Mouse (Mus musculus) midbrain, embryonic 11.5 days (tissue): ENCODE measurements around the gene H2-T3. TPM values are rescaled to one million over a fixed set of nuclear protein-coding genes. Genes with fewer than 3 reads are reported as not detected.
"Not testable (repeated sequence)": the region's sequence is repeated elsewhere in the genome, so short reads cannot be mapped to it uniquely, and the experiment has no call there.

Experiments used
- ATAC-seq: fragments of 200-750 bp; cut with Nextera tagmentation; 2 replicates; pipeline ENCODE4 v1.8.0; 2017; ENCODE audit warnings: moderate TSS enrichment, moderate library complexity; ENCODE audit not compliant: low FRiP score
- DNase-seq: peaks from one replicate; pipeline ENCODE4 v3.0.0; 2015; ENCODE audit warnings: low spot score; ENCODE audit errors: missing footprints
- H3K27ac ChIP-seq: fragments of 300-500 bp; sonication (generic); 2 replicates; pipeline ENCODE4 v1.5.1; 2014; ENCODE audit warnings: low read depth, low read length
- H3K27me3 ChIP-seq: fragments of 300-500 bp; sonication (generic); 2 replicates; pipeline ENCODE4 v1.6.1; 2014; ENCODE audit warnings: mild to moderate bottlenecking, low read length, moderate library complexity, mixed read lengths; ENCODE audit not compliant: control insufficient read depth, insufficient read depth
- H3K36me3 ChIP-seq: fragments of 300-500 bp; sonication (generic); 2 replicates; pipeline ENCODE4 v1.6.1; 2014; ENCODE audit warnings: mild to moderate bottlenecking, low read length, moderate library complexity, mixed read lengths; ENCODE audit not compliant: control insufficient read depth, insufficient read depth
- H3K4me1 ChIP-seq: fragments of 300-500 bp; sonication (generic); 2 replicates; pipeline ENCODE4 v1.6.1; 2014; ENCODE audit warnings: low read length; ENCODE audit not compliant: control insufficient read depth, insufficient read depth
- H3K4me2 ChIP-seq: fragments of 300-500 bp; sonication (generic); 2 replicates; pipeline ENCODE4 v1.6.1; 2014; ENCODE audit warnings: mild to moderate bottlenecking, moderate library complexity
- H3K4me3 ChIP-seq: fragments of 300-500 bp; sonication (generic); 2 replicates; pipeline ENCODE4 v1.5.1; 2014; ENCODE audit warnings: low read depth, low read length
- H3K9ac ChIP-seq: fragments of 300-500 bp; sonication (generic); 2 replicates; pipeline ENCODE4 v1.6.1; 2014; ENCODE audit warnings: low read length
- H3K9me3 ChIP-seq: fragments of 300-500 bp; sonication (generic); 2 replicates; pipeline ENCODE4 v1.6.1; 2016; ENCODE audit warnings: low read length; ENCODE audit not compliant: control insufficient read depth
- WGBS: fragments of 180-500 bp; shearing (Covaris S2); extraction: QIAGEN DNeasy Blood & Tissue Kit; methylation state at CpG from one replicate; pipeline ENCODE4 v1.1.7; 2014; 5-methylcytosine and 5-hydroxymethylcytosine counted together
- polyA plus RNA-seq: library from polyadenylated mRNA; unstranded; fragments of >200 nt; fragmentation: Nextera tagmentation; extraction: Ambion mirVana; gene quantifications from 2 replicates; pipeline ENCODE4 v1.2.1, GENCODE M21; 2014

H2-T3 gene
- not detected in 2 replicates for polyA plus RNA-seq

DNA sequence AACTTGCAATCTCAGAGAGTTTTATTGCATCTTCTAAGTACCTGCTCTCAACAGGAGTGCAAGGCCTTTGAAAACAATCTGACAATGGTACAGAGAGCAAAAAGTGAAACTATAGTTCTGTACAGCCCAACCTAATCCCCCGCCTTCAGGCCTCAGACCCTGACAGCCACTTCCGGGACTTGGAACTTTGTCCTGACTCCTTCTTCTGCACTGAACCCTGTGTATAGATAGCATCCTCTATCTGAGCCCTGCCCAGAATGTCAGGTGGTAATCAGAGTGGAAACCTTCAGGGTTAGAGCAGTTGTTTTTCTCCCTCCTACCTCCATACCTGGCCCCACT is at the start of gene H2-T3:
Gene H2-T3 (minus strand): TSS at position 119 of the 339 bp plus-strand sequence.
- 72% methylated on average over 2 of the region's 2 CpGs for WGBS
- Histone ChIP-seq H3K4me2 (no peak within 1 kb of the TSS), H3K9ac (no peak within 1 kb of the TSS), H3K4me3 (no peak within 1 kb of the TSS), H3K4me1 (no peaks in the 10 kb centered on the region), H3K36me3 (no peaks in the 10 kb centered on the region), H3K9me3 (no peaks in the 10 kb centered on the region), H3K27me3 (peaks cover 5% of the 10 kb centered on the region; the same call in 1 of the 2 replicates), H3K27ac (no peak within 1 kb of the TSS)
- DNase-seq = no peak
- no peak for ATAC-seq

DNA sequence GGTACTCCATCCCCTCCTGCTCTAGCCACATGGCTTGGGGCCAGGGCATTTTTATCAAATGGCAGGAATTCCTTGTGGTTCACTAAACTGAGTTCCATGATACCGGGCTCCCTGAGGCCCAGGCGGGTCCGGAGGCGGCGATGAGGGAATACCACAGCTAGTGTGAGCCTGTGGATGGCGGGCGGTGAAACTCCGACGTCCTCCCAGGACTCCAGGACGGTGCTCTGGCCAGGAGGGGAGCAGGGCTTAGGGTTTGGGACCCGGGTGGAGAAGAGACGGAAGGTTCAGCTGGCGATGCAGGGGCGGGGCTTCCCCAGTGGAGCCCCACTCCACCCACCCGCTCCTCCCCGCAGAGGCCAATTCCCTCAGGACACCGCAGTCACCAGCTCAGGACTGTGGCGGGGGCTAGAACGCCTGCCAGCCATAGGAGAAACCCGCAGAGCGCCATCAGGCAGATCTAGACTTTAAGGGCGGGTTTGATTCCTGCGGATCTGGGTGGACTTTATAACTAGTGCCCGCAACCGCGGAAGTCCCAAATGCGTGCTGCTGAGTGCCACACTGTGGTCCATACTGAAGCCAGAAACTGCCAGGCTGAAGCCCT is 47.3 kb upstream of the H2-T3 start:
- ATAC-seq = peak; percentile 64; the same call in 1 of the 2 replicates
- no peak overlapping the region for H3K27ac ChIP-seq

DNA sequence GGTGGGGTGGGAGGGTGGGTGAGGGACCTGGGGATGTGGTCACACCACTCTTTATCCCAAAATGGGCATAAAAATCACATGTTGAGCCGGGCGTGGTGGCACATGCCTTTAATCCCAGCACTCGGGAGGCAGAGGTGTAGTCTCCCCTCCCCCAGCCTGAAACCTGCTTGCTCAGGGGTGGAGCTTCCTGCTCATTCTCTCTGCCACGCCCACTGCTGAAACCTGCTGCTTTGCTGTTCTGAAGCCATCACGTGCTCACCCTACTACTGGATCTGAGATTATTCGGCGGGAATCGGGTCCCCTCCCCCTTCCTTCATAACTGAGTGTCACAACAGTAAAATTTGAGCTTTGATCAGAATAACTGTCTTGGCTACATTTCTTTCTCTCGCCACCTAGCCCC is 45.2 kb upstream of the H2-T3 start:
- H3K9me3 ChIP-seq, H3K4me1 ChIP-seq, H3K27ac ChIP-seq, H3K4me3 ChIP-seq, H3K36me3 ChIP-seq, H3K4me2 ChIP-seq, H3K9ac ChIP-seq, ATAC-seq, DNase-seq, H3K27me3 ChIP-seq: not testable (repeated sequence)
- 33% methylated on average over 8 of the region's 9 CpGs for whole genome bisulfite sequencing

More for the DNA sequence above, 47.3 kb upstream of the H2-T3 start:
- Histone ChIP-seq H3K4me3 (peak overlapping the region; percentile 20), H3K4me1 (no peaks in the 10 kb centered on the region; the same call in 1 of the 2 replicates), H3K9ac (peak overlapping the region; percentile 39; the same call in 1 of the 2 replicates), H3K9me3 (no peaks in the 10 kb centered on the region), H3K4me2 (peak overlapping the region; percentile 48), H3K27me3 (no peaks in the 10 kb centered on the region; the same call in 1 of the 2 replicates), H3K36me3 (no peaks in the 10 kb centered on the region)
- WGBS = 2% methylated on average over 27 of the region's 27 CpGs
- DNase-seq = peak; percentile 91

DNA sequence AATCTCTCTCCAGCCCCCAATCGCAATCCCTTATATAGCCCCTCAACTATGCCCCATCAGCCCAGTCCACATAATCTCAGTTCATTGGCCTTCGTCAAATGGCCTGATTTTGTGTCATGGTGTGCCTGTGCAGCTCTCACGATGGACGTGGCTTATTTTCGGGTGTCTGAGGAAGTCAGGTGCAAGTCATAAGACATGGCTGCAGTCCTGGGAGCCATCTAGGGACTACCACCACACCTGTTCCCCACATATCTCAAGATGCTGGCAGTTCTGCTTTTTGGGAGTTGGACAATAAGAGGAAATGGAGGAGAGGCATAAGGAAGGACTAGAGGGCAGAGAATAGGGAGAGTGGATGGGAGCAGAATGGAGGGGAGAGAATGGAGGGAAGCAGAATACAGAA is 43.5 kb upstream of the H2-T3 start:
- Histone ChIP-seq H3K9ac (no peak overlapping the region), H3K27ac (no peak overlapping the region), H3K4me1 (no peaks in the 10 kb centered on the region), H3K4me2 (no peak overlapping the region), H3K27me3 (peaks cover 11% of the 10 kb centered on the region), H3K36me3 (no peaks in the 10 kb centered on the region), H3K9me3 (no peaks in the 10 kb centered on the region), H3K4me3 (no peak overlapping the region)
- DNase-seq (peak; percentile 39), ATAC-seq (no peak)
- 81% methylated on average over 5 of the region's 5 CpGs for WGBS

DNA sequence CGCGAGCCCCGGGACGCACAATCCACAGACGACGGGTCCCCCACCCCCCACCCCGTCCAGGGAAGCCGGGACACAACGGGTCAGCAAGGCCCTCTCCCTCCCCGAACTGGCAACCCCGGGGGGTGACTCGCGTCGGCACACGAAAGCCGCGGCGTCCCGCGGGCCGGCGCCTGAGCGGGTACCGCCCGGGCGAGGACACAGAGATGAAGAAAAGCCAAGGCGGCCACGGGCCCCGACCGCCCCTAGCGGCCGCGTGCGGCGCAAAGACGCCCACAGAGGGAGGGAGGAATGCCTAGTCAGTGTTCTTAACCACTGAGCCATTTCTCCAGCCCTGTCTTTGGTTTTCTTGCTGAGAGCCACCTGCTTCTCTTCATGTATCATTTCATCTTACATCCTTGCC is 41.2 kb upstream of the H2-T3 start:
- Histone ChIP-seq H3K27ac (no peak overlapping the region), H3K36me3 (no peaks in the 10 kb centered on the region), H3K9ac (no peak overlapping the region), H3K4me3 (no peak overlapping the region), H3K4me1 (no peaks in the 10 kb centered on the region), H3K27me3 (peaks cover 12% of the 10 kb centered on the region), H3K4me2 (no peak overlapping the region), H3K9me3 (no peaks in the 10 kb centered on the region)
- ATAC-seq (no peak), DNase-seq (peak; percentile 100)
- 5% methylated on average over 36 of the region's 36 CpGs for WGBS

GRCm38 (mm10) chr17:36229046-36229445 is 39.0 kb upstream of the H2-T3 start:
- Histone ChIP-seq H3K27me3 (peaks cover 26% of the 10 kb centered on the region), H3K4me1 (no peaks in the 10 kb centered on the region), H3K4me3 (no peak overlapping the region), H3K27ac (no peak overlapping the region), H3K36me3 (no peaks in the 10 kb centered on the region), H3K9ac (no peak overlapping the region), H3K9me3 (no peaks in the 10 kb centered on the region), H3K4me2 (no peak overlapping the region)
- no peak for ATAC-seq
- 15% methylated on average over 5 of the region's 5 CpGs for WGBS
- DNase-seq = peak; percentile 65

DNA sequence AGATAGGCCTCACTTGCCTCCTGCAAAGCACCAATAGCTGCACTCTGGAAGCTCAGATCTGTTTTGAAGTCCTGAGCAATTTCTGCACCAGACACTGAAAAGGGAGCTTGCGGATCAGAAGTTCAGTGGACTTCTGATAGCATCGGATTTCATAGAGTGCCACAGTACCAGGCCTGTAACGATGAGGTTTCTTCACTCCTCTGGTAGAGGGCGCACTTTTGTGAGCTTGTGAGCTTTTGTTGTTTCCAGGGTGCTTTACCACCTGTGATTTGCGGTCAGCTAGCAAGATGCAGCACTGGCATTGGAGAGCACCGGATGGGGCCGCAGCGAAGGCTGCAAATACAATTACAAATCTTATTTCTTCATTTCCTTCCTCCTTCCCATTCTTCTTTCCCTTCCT is 36.8 kb upstream of the H2-T3 start:
- H3K27ac ChIP-seq = no peak overlapping the region
- ATAC-seq = no peak
- peak; percentile 86 for DNase-seq
- no peak overlapping the region for H3K9ac ChIP-seq
- H3K4me3 ChIP-seq = no peak overlapping the region
- H3K9me3 ChIP-seq = no peaks in the 10 kb centered on the region
- WGBS = 17% methylated on average over 8 of the region's 8 CpGs
- H3K27me3 ChIP-seq = peaks cover 26% of the 10 kb centered on the region
- H3K4me2 ChIP-seq = no peak overlapping the region
- no peaks in the 10 kb centered on the region for H3K4me1 ChIP-seq
- H3K36me3 ChIP-seq = no peaks in the 10 kb centered on the region

GRCm38 (mm10) chr17:36225231-36225824 is 35.2 kb upstream of the H2-T3 start:
- no peak overlapping the region for H3K9ac ChIP-seq
- no peak overlapping the region for H3K27ac ChIP-seq
- ATAC-seq (no peak), DNase-seq (peak; percentile 84)
- peaks cover 24% of the 10 kb centered on the region for H3K27me3 ChIP-seq
- H3K4me2 ChIP-seq = 0 out of 2 replicates have a peak overlapping the region, but pooled peaks have one; percentile 3
- H3K9me3 ChIP-seq = no peaks in the 10 kb centered on the region
- no peaks in the 10 kb centered on the region for H3K4me1 ChIP-seq
- WGBS = 11% methylated on average over 9 of the region's 9 CpGs
- H3K4me3 ChIP-seq = no peak overlapping the region
- no peaks in the 10 kb centered on the region for H3K36me3 ChIP-seq

- ATAC-seq (no peak), DNase-seq (peak; percentile 72)
- Histone ChIP-seq H3K9me3 (no peaks in the 10 kb centered on the region), H3K4me2 (no peak overlapping the region), H3K36me3 (no peaks in the 10 kb centered on the region), H3K4me1 (no peaks in the 10 kb centered on the region), H3K9ac (no peak overlapping the region), H3K27me3 (peaks cover 18% of the 10 kb centered on the region), H3K4me3 (no peak overlapping the region), H3K27ac (no peak overlapping the region)
- 54% methylated on average over 3 of the region's 3 CpGs for WGBS
Observed at GRCm38 (mm10) chr17:36224451-36224850, 34.4 kb upstream of the H2-T3 start.
